ENCODE assay signal across 29 mouse cellular contexts in the genomic region with DNA sequence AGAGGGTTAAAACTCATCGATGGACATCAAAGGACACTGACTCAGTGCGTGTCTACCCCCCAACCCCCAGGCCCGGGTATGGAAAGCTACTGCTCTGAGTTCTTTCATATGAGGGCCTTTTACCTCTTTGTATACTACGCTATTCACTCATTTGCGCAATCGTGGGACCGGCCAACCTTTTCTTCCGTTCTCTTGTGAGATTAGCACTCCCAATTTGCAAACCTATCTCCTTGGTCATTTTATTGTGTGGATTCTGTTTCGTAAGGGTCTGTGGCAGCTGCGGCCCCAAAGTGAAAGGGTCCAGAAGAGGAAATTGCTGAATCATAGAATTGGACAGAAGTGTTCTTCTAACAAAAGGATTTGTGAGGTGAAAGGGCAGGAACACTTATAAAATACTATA. TPM values are rescaled to one million over a fixed set of nuclear protein-coding genes. Genes with fewer than 3 reads are reported as not detected.
A peak's percentile ranks its signal among the peaks of the same experiment; 100 is the strongest.
DNase-seq lines count a peak whose midpoint lies in the region; ATAC-seq lines count a peak whose summit lies in the region.
"Had no signal": no experiment of that assay in that cellular context is flagged by ENCODE, and none has a peak within 500 bp of the region (broad histone marks: within the 10 kb centered on the region; RNA-seq: fewer than 3 reads in every experiment).

No protein-coding gene starts in this region.

- no peak overlapping the region for H3K9ac ChIP-seq in lung, embryonic 15.5 days
- no peak overlapping the region for H3K9ac ChIP-seq in limb, embryonic 13.5 days
- H3K9ac ChIP-seq: embryonic facial prominence, embryonic 15.5 days; forebrain, embryonic 13.5 days; hindbrain, embryonic 13.5 days; neural tube, embryonic 13.5 days had no signal

- no peaks in the 10 kb centered on the region for H3K4me1 ChIP-seq in lung, embryonic 15.5 days
- peaks cover 10% of the 10 kb centered on the region for H3K4me1 ChIP-seq in embryonic facial prominence, embryonic 10.5 days
- H3K4me1 ChIP-seq in limb, embryonic 13.5 days = no peaks in the 10 kb centered on the region
- H3K4me1 ChIP-seq: embryonic facial prominence, embryonic 15.5 days; forebrain, embryonic 13.5 days; hindbrain, embryonic 13.5 days; neural tube, embryonic 13.5 days had no signal

- H3K27me3 ChIP-seq in lung, embryonic 15.5 days = peaks cover 22% of the 10 kb centered on the region
- H3K27me3 ChIP-seq in embryonic facial prominence, embryonic 10.5 days (replicated peaks; ENCODE audit: low read depth, poor library complexity, severe bottlenecking) = peaks cover 29% of the 10 kb centered on the region
- H3K27me3 ChIP-seq in limb, embryonic 13.5 days = peaks cover 30% of the 10 kb centered on the region

- WGBS in lung, embryonic 15.5 days = 35% methylated on average over 10 of the region's 10 CpGs
- 25% methylated on average over 10 of the region's 10 CpGs for WGBS in embryonic facial prominence, embryonic 10.5 days
- 36% methylated on average over 10 of the region's 10 CpGs for WGBS in limb, embryonic 13.5 days

- ATAC-seq in lung, embryonic 15.5 days (ENCODE audit: borderline replicate concordance, extremely low read depth, low FRiP score, low TSS enrichment) = no peak
- ATAC-seq in limb, embryonic 13.5 days (ENCODE audit: low FRiP score, low read depth) = no peak
- ATAC-seq: inflammation-experienced regulatory T-cells, adult 6 months had no signal

- no peaks in the 10 kb centered on the region for H3K36me3 ChIP-seq in lung, embryonic 15.5 days
- no peaks in the 10 kb centered on the region for H3K36me3 ChIP-seq in embryonic facial prominence, embryonic 10.5 days (replicated peaks)
- no peaks in the 10 kb centered on the region for H3K36me3 ChIP-seq in limb, embryonic 13.5 days
- H3K36me3 ChIP-seq: embryonic facial prominence, embryonic 15.5 days; hindbrain, embryonic 13.5 days; neural tube, embryonic 13.5 days had no signal

- no peaks in the 10 kb centered on the region for H3K9me3 ChIP-seq in lung, embryonic 15.5 days
- H3K9me3 ChIP-seq in embryonic facial prominence, embryonic 10.5 days = no peaks in the 10 kb centered on the region
- H3K9me3 ChIP-seq in limb, embryonic 13.5 days = no peaks in the 10 kb centered on the region
- H3K9me3 ChIP-seq: embryonic facial prominence, embryonic 15.5 days; forebrain, embryonic 13.5 days; hindbrain, embryonic 13.5 days; neural tube, embryonic 13.5 days had no signal

- H3K27ac ChIP-seq in lung, embryonic 15.5 days = no peak overlapping the region
- H3K27ac ChIP-seq in embryonic facial prominence, embryonic 10.5 days (replicated peaks) = peak overlapping the region; percentile 86
- H3K27ac ChIP-seq in limb, embryonic 13.5 days = no peak overlapping the region
- H3K27ac ChIP-seq: embryonic facial prominence, embryonic 15.5 days; forebrain, embryonic 13.5 days; hindbrain, embryonic 13.5 days; layer of hippocampus, adult 2 months; neural tube, embryonic 13.5 days; stomach, postnatal 0 days had no signal

- peak overlapping the region; percentile 69; the same call in 1 of the 2 replicates for H3K4me2 ChIP-seq in lung, embryonic 15.5 days
- peak overlapping the region; percentile 67 for H3K4me2 ChIP-seq in limb, embryonic 13.5 days (replicated peaks)

- H3K4me3 ChIP-seq in lung, embryonic 15.5 days = no peak overlapping the region
- peak overlapping the region; percentile 60 for H3K4me3 ChIP-seq in embryonic facial prominence, embryonic 10.5 days
- no peak overlapping the region for H3K4me3 ChIP-seq in limb, embryonic 13.5 days
- H3K4me3 ChIP-seq: hindbrain, embryonic 13.5 days; layer of hippocampus, adult 2 months had no signal

- no peak for DNase-seq in lung, postnatal 14 days
- peak; percentile 7 for DNase-seq in embryo, embryonic 11 days
- peak; percentile 13 for DNase-seq in embryonic facial prominence, embryonic 10.5 days (ENCODE audit: low spot score)
- DNase-seq in spleen, postnatal 36 days (ENCODE audit: low spot score in 2 of 2) = no peak
- DNase-seq in left cerebral cortex, adult 18-20 months (ENCODE audit: low spot score in 2 of 2) = no peak
- DNase-seq: adrenal gland, adult 2 months; cerebellum, adult 2 months; cerebellum, postnatal 14 days; gastrocnemius, postnatal 25 days; heart, adult 18-20 months; heart, postnatal 36 days; kidney, adult 2 months; kidney, postnatal 36 days; left cerebral cortex, postnatal 4 days; lung, postnatal 4 days; retina, postnatal 1 day; spleen, adult 18-20 months; thymus, postnatal 4 days had no signal

RNA-seq across cellular contexts. Expression of gene Fndc3c1, which starts 1.2 kb away (rescaled TPM):
- polyA plus RNA-seq in lung, embryonic 15.5 days (2015; fragmentation: Nextera tagmentation; extraction: Ambion mirVana) = 2.7 and 3.8 TPM in 2 replicates
- polyA plus RNA-seq in embryonic facial prominence, embryonic 10.5 days (2016; fragmentation: Nextera tagmentation; extraction: Ambion mirVana) = 110 and 140 TPM in 2 replicates
- polyA plus RNA-seq in limb, embryonic 13.5 days (2015; fragmentation: Nextera tagmentation; extraction: Ambion mirVana) = 18.1 and 20.0 TPM in 2 replicates
- total RNA-seq in left cerebral cortex, adult 18-20 months (2021) = not detected
- total RNA-seq: heart, adult 18-20 months; heart, postnatal 36 days; layer of hippocampus, adult 2 months; layer of hippocampus, postnatal 14 days; left cerebral cortex, postnatal 4 days had no signal
- polyA plus RNA-seq: cerebellum, adult 2 months; thymus, postnatal 0 days had no signal

Comparison
In these comparisons a context has a peak if more than half of its experiments do, and no peak if none do; other contexts are left out.
1. DNase-seq: peak in embryo, embryonic 11 days (single experiment) and embryonic facial prominence, embryonic 10.5 days (single experiment); none in lung, postnatal 14 days (single experiment), spleen, postnatal 36 days (0 of 2) and left cerebral cortex, adult 18-20 months (0 of 2).